Mouse (Mus musculus) left cerebral cortex, adult 11 months (tissue): Measurements from ENCODE around the gene Brsk2.

ENCODE experiments used
- DNase-seq: peaks from one replicate; pipeline ENCODE4 v3.0.0; 2022; ENCODE audit warnings: low spot score

The Brsk2 gene

GRCm38 (mm10) chr7:141956174-141956566 is 6.6 kb downstream of the Brsk2 start:
- DNase-seq, result no peak

- no peak for DNase-seq
Measured at GRCm38 (mm10) chr7:141957524-141958051, 8.0 kb downstream of the Brsk2 start.

- DNase-seq, result no peak
Measured at GRCm38 (mm10) chr7:141958211-141958610, 8.7 kb downstream of the Brsk2 start.

DNA sequence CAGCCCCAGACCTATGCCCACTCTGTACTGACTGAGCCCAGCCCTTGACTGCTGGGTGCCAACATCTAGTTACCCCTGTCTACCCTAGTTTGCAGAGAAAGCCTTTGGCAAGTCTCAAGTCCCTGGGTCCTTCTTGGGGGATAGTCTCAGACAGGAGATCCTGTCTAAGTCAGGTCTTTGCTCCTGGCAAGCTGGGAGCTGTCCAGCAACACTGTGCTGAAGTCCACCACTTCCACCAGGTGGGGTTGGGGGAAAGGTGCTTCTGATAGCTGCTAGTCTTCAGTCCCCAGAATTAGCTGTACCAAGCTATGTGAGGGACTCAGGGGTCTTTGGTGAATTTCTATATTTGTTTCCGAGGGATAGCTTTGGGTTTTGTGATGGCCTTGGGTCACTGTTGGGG is 9.6 kb downstream of the Brsk2 start:
- no peak for DNase-seq

- DNase-seq, result no peak
Measured at GRCm38 (mm10) chr7:141960926-141961325, 11.4 kb downstream of the Brsk2 start.

DNA sequence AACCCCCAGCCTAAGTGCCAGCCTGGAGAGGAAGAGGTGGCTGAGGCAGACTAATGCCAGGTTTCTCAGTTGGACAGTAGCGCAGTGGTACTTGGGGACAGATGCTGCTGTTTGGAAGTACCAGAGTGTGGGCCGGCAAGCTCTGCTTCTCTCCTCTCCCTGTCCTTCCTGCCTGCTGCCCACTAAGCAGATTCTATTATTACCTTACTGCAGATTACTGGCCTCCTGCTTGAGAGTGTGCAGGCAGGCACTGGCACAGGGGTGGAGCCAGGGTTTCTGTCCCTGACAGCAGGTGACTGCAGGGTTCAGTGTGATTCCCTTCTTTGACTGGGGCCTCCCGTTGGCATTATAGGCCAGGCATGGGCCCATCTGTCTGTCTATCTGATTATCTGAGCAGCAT is 11.9 kb downstream of the Brsk2 start:
- no peak for DNase-seq

GRCm38 (mm10) chr7:141962521-141962920 is 13.0 kb downstream of the Brsk2 start:
- DNase-seq, result no peak

GRCm38 (mm10) chr7:141966281-141966680 is 16.7 kb downstream of the Brsk2 start:
- DNase-seq, result no peak

DNA sequence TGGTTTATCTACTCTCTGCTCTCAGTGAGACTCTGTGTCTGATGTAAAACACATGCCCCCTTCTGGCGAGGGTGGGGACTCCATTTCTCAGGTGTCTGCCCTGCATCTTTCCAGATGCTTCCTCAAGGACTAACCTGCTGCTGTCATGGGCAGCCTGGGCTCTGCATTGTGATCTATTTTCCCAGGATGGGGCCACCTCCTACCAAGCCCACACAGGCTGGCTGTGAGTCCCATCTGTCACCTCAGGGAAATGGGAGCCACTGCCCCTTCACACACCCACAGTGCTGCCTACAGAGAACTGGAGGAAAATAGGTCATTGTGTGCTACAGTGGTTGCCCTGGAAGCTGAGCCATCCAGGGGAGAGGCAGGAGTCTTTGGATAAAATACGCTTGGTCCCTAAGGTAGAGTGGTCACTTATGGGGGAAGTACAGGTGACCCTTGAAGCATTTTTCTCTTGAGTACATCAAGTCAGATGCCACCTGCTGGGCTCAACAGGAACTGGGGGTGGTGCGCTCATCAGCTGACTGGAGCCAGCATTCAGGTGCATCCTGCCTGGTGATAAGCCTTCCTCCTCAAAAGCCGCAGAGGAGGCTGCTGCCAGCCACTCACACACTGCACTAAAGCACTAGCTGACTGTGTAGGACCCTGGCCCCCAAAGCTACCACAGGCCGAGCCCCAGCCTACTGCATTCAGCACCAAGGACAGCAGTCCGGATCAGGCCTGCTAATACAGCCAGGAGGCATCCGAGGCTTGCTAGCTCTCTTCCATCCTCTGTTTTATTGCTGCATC is 23.5 kb downstream of the Brsk2 start:
- DNase-seq, result peak; percentile 47

DNA sequence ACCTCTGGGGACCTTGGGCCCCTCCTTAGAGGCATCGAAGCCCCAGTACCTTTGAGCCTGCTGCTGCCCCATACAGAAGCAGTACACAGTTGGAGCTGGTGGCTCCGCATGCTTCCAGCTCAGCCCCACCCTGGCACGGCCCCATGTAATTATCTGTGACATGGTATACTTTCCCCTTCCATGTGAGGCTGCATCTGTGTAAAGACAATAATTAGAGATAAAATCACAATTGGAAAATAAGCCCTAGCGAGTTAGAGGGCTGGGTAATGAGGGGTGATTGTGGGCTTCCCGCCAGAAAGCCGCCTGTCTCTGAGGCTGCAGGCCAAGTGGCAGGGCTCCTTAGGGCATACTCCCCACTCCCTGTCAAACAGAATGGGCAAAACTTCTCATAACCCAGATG is 28.5 kb downstream of the Brsk2 start:
- no peak for DNase-seq

GRCm38 (mm10) chr7:141979247-141979646 is 29.7 kb downstream of the Brsk2 start:
- no peak for DNase-seq

DNA sequence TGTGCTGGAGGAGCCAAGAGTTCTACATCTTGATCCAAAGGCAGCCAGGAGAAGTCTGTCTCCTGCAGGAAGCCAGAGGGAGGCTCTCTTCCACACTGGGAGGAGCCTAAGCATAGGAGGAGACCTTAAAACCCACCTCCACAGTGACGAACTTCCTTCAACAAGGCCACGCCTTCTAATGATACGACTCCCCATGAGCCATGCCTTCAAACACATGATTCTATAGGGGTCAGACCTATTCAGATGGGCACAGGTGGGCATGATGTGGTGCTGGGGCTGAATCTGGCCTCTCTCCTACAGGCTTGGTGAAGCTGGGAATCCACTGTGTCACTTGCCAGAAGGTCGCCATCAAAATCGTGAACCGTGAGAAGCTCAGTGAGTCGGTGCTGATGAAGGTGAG is 31.7 kb downstream of the Brsk2 start:
- DNase-seq, result no peak

DNA sequence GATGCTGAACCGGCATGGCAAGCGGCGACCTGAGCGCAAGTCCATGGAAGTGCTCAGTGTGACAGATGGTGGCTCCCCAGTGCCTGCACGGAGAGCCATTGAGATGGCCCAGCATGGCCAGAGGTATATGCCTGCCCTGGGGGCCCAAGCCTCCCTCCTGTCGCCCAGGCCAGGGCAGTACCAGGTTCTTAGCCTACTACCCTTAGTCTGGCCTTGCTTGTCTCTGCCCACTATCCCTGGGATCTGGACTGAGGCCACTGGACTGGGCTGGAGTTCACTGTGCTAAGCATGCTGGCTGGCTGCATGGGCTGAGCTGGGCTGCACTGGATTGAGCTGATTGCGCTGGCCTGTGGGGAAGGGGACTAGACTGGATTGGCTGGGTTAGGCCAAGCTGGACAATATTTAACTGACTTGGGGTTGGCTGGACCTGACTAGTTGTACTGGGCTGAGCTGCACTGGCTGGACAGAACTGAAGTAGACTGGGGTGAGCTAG is 38.8 kb downstream of the Brsk2 start:
- no peak for DNase-seq

- no peak for DNase-seq
Measured at GRCm38 (mm10) chr7:141991183-141991582, 41.6 kb downstream of the Brsk2 start.

GRCm38 (mm10) chr7:141994121-141994520 is 44.6 kb downstream of the Brsk2 start:
- no peak for DNase-seq

- no peak for DNase-seq
Measured at GRCm38 (mm10) chr7:142000661-142001060, 51.1 kb downstream of the Brsk2 start.

DNA sequence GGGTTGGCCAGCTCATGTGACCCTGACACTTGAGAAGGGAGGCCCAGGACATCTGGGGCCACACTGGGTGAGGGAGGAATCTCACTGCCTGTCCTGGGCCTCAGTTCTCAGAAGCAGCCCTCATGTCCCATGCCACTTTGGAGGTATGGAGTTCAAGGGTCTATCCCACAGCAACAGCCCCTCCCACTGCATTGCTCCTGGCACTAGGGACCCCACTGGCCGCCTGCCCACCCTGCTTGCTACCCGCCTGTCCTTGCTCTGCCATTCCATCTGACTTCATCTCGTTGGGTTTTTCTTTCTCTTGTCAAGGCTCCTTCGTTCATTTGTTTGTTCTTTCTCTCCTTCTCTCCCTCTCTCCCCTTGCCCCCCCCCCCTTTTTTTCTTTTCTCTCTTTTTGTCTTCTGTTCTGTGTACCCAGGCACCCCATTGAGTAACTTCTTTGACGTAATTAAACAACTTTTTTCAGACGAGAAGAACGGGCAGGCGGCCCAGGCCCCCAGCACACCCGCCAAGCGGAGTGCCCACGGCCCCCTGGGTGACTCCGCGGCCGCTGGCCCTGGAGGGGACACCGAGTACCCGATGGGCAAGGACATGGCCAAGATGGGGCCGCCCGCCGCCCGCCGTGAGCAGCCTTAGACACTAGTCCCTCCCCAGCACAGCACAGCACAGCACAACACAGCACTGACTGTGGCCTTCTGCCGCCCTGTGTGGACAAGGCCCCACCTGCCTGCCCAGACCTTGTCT is 52.2 kb downstream of the Brsk2 start:
- DNase-seq, result no peak

GRCm38 (mm10) chr7:142016562-142016961 is 67.0 kb downstream of the Brsk2 start:
- no peak for DNase-seq

DNA sequence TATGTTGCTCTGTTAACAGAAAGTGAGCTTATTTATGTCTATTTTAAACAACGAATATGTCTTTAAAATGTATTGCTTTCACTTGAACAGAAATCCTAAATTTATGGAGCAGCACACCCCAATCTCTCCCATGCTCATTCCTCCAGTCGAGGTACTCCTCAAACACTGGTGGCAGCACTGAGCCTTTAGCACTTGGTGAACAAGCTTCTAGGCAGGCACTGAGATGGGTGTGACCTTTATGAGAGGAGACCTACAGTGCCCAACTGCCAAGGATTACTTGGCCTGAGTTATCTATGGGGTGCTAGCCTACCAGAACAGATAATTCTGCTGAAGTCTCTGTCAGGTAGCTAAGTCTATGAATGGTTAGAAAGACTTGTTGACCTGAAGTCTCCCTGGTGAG is 70.1 kb downstream of the Brsk2 start:
- DNase-seq, result no peak

- no peak for DNase-seq
Measured at GRCm38 (mm10) chr7:142020827-142021226, 71.3 kb downstream of the Brsk2 start.

DNA sequence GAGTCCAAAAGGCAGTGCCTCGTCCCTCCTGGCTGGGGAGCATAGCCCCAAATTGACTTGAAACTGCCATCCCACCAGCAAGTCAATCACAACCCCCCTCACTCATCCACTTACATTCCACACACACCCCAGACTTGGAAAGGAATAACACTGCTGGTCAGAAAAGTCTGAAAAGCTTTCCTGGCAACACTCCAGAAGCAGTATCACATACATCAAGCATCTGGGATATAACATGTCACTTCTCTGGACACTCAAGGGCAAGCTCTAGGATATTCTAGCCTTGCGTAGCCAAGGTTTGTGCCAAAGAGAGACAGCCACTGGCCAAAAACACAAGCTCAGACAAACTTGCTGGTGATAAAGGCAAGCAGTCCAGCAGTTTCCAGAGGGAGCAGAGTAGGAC is 75.6 kb downstream of the Brsk2 start:
- no peak for DNase-seq

- DNase-seq, result no peak
Measured at GRCm38 (mm10) chr7:142025926-142026325, 76.4 kb downstream of the Brsk2 start.

DNA sequence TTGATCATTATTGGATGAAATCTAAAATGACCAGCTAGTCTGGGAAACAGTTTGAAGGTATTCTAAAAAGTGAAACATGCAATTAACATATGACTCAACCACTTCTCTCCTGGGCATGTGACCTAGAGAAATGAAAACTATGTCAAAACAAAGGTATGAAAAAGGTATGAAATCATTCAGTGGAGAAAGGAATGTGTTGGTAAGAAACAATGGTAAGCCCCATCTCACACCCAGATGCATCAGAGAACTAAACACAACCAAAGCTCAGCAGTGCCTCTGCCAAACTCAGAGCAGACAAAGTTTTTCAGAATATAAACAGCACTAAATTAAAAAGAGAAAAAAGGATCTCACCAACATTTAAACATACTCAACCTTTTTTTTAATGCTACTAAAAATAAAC is 80.5 kb downstream of the Brsk2 start:
- DNase-seq, result no peak
